Mouse (Mus musculus) heart, adult 2 months (tissue): ENCODE measurements around the gene Abcf1. TPM values are rescaled to one million over a fixed set of nuclear protein-coding genes. Genes with fewer than 3 reads are reported as not detected.

Experiments
- DNase-seq, 2 experiments: peaks; one replicate each; pipeline ENCODE4 v3.0.0; 2021
- H3K27ac ChIP-seq: fragments of 200-600 bp; 2 replicates; pipeline ENCODE4 v1.8.1; 2022
- H3K27me3 ChIP-seq: fragments of 200-500 bp; 2 replicates; pipeline ENCODE4 v1.6.1; 2012; ENCODE audit warnings: mild to moderate bottlenecking, low read length, inconsistent platforms, mixed read lengths; ENCODE audit not compliant: control insufficient read depth, insufficient read depth
- H3K36me3 ChIP-seq: fragments of 200-500 bp; 2 replicates; pipeline ENCODE4 v1.6.1; 2012; ENCODE audit warnings: low read length, inconsistent platforms; ENCODE audit not compliant: control insufficient read depth, insufficient read depth
- H3K4me1 ChIP-seq: fragments of 200-500 bp; 2 replicates; pipeline ENCODE4 v1.6.1; 2011; ENCODE audit warnings: low read length; ENCODE audit not compliant: control insufficient read depth, insufficient read depth
- H3K4me3 ChIP-seq: fragments of 200-600 bp; 2 replicates; pipeline ENCODE4 v1.8.1; 2022
- H3K79me2 ChIP-seq: fragments of 200-500 bp; replicated peaks from 2 replicates; pipeline ENCODE4 v1.6.1; 2012; ENCODE audit warnings: mild to moderate bottlenecking, inconsistent platforms, low read length, moderate library complexity, mixed read lengths; ENCODE audit not compliant: control insufficient read depth, insufficient read depth
- H3K9ac ChIP-seq: fragments of 200-500 bp; 2 replicates; pipeline ENCODE4 v1.6.1; 2012; ENCODE audit warnings: low read depth, mild to moderate bottlenecking, control low read depth, inconsistent platforms, low read length, mixed read lengths
- CTCF ChIP-seq: fragments of 200-600 bp; IDR thresholded peaks from 2 replicates; pipeline ENCODE4 v1.8.1; 2022; ENCODE audit warnings: antibody characterized with exemption, mild to moderate bottlenecking, moderate library complexity
- EP300 ChIP-seq: fragments of 200-500 bp; IDR thresholded peaks from 2 replicates; pipeline ENCODE4 v1.6.1; 2011; ENCODE audit warnings: low read depth, low read length, control low read depth; ENCODE audit not compliant: insufficient read depth
- POLR2A ChIP-seq: fragments of 200-500 bp; IDR thresholded peaks from 2 replicates; pipeline ENCODE4 v1.6.1; 2011; ENCODE audit warnings: mild to moderate bottlenecking, low read depth, low read length, control low read depth; ENCODE audit not compliant: insufficient read depth
- WGBS: fragments of 180-500 bp; shearing (Covaris S2); methylation state at CpG from one replicate; pipeline ENCODE4 v1.1.7; 2018; 5-methylcytosine and 5-hydroxymethylcytosine counted together
- intact Hi-C: fragments of 180-260 bp; cut with DNase I; formaldehyde crosslinking; loops from one replicate; pipeline ENCODE4 v1.15.1; 2025
- polyA plus RNA-seq: library from polyadenylated mRNA; depleted of rRNA; stranded (reverse); fragments of >200 nt; gene quantifications from 2 replicates; pipeline ENCODE4 v1.2.3, GENCODE M21; 2012
- total RNA-seq, 2 experiments: library from RNA; stranded (reverse); gene quantifications; 2 replicates each; pipeline ENCODE4 v1.2.3; 2021

Gene Abcf1
- total and polyA plus RNA-seq, 3 experiments: 54.5 to 75.2 (median 63.0) TPM

DNA sequence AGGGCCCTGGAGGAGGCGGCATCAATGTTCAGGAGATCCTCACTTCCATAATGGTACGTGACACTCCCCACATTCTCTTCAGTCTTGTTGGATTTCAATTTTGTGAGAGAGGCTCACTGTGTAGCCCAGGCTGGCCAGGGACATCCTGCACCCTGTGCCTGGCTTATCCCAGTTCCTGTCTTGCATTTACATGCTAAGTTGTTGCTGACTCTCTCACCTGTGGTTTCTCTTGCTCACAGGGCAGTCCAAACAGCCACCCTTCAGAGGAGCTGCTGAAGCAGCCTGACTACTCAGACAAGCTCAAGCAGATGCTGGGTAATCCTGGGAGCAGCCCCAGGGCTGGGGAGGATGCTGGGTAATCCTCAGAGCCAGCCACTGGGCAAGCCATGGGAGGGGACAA is 40.0 kb downstream of the Abcf1 start:
- no peak for DNase-seq
- Histone ChIP-seq H3K4me1 (no peaks in the 10 kb centered on the region), H3K27ac (no peak overlapping the region), H3K9ac (no peak overlapping the region), H3K27me3 (no peaks in the 10 kb centered on the region), H3K4me3 (no peak overlapping the region), H3K79me2 (no peaks in the 10 kb centered on the region), H3K36me3 (no peaks in the 10 kb centered on the region; the same call in 1 of the 2 replicates)
- 96% methylated on average over 2 of the region's 2 CpGs for WGBS
- intact Hi-C loops: no loop called here
- TF ChIP-seq POLR2A (no peak), EP300 (no peak), CTCF (no peak)

GRCm38 (mm10) chr17:35927471-35927870 is 42.1 kb downstream of the Abcf1 start:
- no peak for TF ChIP-seq POLR2A
- no peak for TF ChIP-seq EP300
- TF ChIP-seq CTCF: no peak
- Histone ChIP-seq H3K27me3 (no peaks in the 10 kb centered on the region), H3K36me3 (no peaks in the 10 kb centered on the region; the same call in 1 of the 2 replicates), H3K4me1 (no peaks in the 10 kb centered on the region; the same call in 1 of the 2 replicates), H3K27ac (no peak overlapping the region), H3K79me2 (no peaks in the 10 kb centered on the region), H3K9ac (no peak overlapping the region), H3K4me3 (no peak overlapping the region)
- intact Hi-C loops: no loop called here
- WGBS: 2% methylated on average over 1 of the region's 1 CpGs
- DNase-seq: no peak

DNA sequence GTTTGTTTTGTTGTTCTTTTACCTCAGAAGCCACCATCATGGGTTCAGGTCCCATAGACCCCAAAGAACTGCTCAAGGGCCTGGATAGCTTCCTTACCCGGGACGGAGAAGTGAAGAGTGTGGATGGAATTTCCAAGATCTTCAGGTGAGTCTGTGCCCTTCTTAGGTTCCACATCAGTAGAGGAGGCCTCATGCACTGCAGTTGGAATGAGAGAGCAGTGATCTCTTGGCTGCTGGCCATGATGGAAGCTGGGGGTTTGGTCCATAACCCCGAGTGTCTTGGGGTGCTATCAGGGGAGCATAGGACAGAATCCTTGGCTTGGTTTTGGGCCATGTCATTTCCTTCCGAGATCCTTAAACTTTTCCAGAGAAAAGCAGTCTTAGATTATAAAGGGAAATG is 46.3 kb downstream of the Abcf1 start:
- Histone ChIP-seq H3K4me1 (peaks cover 6% of the 10 kb centered on the region), H3K36me3 (peaks cover 11% of the 10 kb centered on the region), H3K27me3 (no peaks in the 10 kb centered on the region), H3K9ac (no peak overlapping the region), H3K27ac (no peak overlapping the region), H3K79me2 (no peaks in the 10 kb centered on the region), H3K4me3 (no peak overlapping the region)
- no peak for DNase-seq
- TF ChIP-seq CTCF (no peak), EP300 (no peak), POLR2A (no peak)
- intact Hi-C loops: no loop called here
- 80% methylated on average over 4 of the region's 4 CpGs for WGBS

- H3K4me1 ChIP-seq: peaks cover 6% of the 10 kb centered on the region
- DNase-seq: no peak
- peaks cover 11% of the 10 kb centered on the region for H3K36me3 ChIP-seq
- WGBS: 69% methylated on average over 3 of the region's 3 CpGs
- H3K27ac ChIP-seq: no peak overlapping the region
- TF ChIP-seq EP300: no peak
- H3K27me3 ChIP-seq: no peaks in the 10 kb centered on the region
- no peaks in the 10 kb centered on the region for H3K79me2 ChIP-seq
- H3K9ac ChIP-seq: no peak overlapping the region
- no peak overlapping the region for H3K4me3 ChIP-seq
- intact Hi-C loops: no loop called here
Measured at GRCm38 (mm10) chr17:35922566-35922965, 47.0 kb downstream of the Abcf1 start.

DNA sequence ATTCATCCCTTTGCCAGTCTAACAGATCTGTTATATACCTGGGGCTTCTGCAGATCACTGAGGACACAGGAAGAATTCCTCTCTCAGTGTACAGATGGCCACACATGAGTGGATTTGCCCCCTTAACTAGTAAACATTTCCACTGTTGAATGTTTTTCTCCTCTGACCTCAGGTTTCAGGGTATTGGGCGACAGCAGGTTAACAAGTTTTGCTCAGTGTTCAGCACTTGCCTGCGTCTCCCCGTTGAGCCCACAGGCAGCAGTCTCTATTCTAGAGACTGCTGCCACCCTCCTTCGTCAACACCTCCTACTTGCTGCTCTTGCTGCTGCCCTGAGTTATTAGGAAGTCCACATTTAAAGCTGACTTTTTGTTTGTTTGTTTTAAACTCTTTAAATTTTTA is 47.9 kb downstream of the Abcf1 start:
- TF ChIP-seq EP300: no peak
- TF ChIP-seq CTCF: no peak
- TF ChIP-seq POLR2A: no peak
- Histone ChIP-seq H3K4me3 (no peak overlapping the region), H3K27me3 (no peaks in the 10 kb centered on the region), H3K36me3 (peaks cover 11% of the 10 kb centered on the region), H3K79me2 (no peaks in the 10 kb centered on the region), H3K27ac (no peak overlapping the region), H3K4me1 (peaks cover 6% of the 10 kb centered on the region), H3K9ac (no peak overlapping the region)
- intact Hi-C loops: no loop called here
- no peak for DNase-seq
- 54% methylated on average over 4 of the region's 4 CpGs for WGBS

DNA sequence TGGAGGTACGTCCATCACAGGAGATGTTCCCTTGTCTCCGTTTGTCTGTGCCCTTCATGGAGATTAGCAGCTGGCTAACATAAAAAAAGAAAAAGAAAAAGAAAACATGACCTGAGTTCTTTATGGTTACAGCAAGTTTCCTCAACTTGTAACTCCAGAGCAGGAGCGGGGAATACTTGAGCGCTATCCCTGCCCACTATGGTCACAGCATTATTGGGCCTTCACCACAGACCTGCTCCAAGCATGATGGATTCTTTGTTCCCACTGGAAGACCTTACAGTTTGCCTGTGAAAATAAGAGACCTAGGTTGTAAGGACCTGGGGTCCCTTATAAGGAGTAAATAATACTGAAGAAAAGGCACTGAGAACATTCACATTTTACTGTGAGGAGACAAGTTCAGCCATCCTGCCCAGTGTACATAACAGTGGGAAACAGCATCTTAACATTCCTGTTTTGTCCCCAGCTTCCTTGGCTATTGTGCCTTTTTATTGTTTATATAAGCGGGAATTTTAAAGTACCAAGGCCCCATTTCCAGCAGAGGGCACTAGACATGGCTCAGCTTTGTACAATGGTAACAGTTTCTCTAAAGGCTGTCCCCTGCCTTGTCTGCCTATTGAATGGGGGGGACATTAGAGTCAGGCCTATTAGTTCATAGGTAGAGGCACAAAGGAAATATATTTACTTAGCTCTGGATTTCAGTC is 48.5 kb downstream of the Abcf1 start:
- Histone ChIP-seq H3K4me1 (peaks cover 6% of the 10 kb centered on the region), H3K27me3 (no peaks in the 10 kb centered on the region), H3K9ac (no peak overlapping the region), H3K27ac (peak overlapping the region; percentile 100), H3K79me2 (no peaks in the 10 kb centered on the region), H3K36me3 (peaks cover 11% of the 10 kb centered on the region), H3K4me3 (no peak overlapping the region)
- TF ChIP-seq EP300 (no peak), CTCF (peak; percentile 74), POLR2A (0 out of 2 replicates have a peak, but pooled peaks have one; percentile 31)
- 68% methylated on average over 5 of the region's 5 CpGs for WGBS
- DNase-seq: no peak
- intact Hi-C loops: no loop called here
